Comparison of ENCODE assay signal across 8 mouse cellular contexts in the genomic region with DNA sequence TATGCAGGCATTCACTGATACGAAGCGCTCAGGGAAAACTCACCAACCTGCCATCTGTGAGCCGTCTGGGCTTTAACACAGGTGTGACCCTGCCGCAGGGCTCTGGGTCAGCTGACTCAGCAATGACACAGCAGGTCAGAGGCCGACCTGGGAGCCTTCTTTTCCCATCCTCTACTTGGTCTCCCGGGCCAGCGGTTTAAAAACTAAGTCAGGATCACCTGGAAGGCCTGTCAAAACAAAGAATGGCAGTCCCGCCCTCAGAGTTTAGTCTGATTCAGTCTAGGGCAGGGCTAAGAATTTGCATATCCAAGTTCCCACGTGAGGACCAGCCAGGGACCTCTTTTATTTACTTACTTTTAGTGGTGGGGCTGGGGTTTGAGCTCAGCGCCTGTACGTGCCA. TPM values are rescaled to one million over a fixed set of nuclear protein-coding genes. Genes with fewer than 3 reads are reported as not detected.
DNase-seq lines count a peak whose midpoint lies in the region; ATAC-seq and TF ChIP-seq lines count a peak whose summit lies in the region.
"Had no signal": no experiment of that assay in that cellular context is flagged by ENCODE, and none has a peak within 500 bp of the region (broad histone marks: within the 10 kb centered on the region; RNA-seq: fewer than 3 reads in every experiment).

No protein-coding gene starts in this region.

- H3K4me3 ChIP-seq in lung, embryonic 15.5 days, result no peak overlapping the region
- H3K4me3 ChIP-seq in embryonic facial prominence, embryonic 15.5 days (replicated peaks), result peak overlapping the region; percentile 35; the same call in 1 of the 2 replicates
- no peak overlapping the region for H3K4me3 ChIP-seq in thymus, adult 2 months (ENCODE audit: control insufficient read depth, insufficient read depth, low read length)

- TF ChIP-seq CTCF in thymus, adult 2 months (IDR thresholded peaks at IDR 0.05; ENCODE audit: borderline replicate concordance, control insufficient read depth, extremely low read depth, insufficient read depth, low read length, poor library complexity), result no peak

- no peaks in the 10 kb centered on the region for H3K36me3 ChIP-seq in lung, embryonic 15.5 days
- no peaks in the 10 kb centered on the region for H3K36me3 ChIP-seq in embryonic facial prominence, embryonic 15.5 days
- H3K36me3 ChIP-seq in thymus, adult 2 months (ENCODE audit: control insufficient read depth, insufficient read depth, low read length), result no peaks in the 10 kb centered on the region

- DNase-seq in lung, postnatal 4 days, result no peak
- peak; percentile 44 to 67 for DNase-seq in kidney, postnatal 25 days
- peak; percentile 30 for DNase-seq in thymus, adult 2 months
- DNase-seq in spleen, postnatal 10 days (ENCODE audit: low spot score in 2 of 2), result no peak

- H3K27me3 ChIP-seq in lung, embryonic 15.5 days, result peaks cover 60% of the 10 kb centered on the region
- peaks cover 52% of the 10 kb centered on the region for H3K27me3 ChIP-seq in embryonic facial prominence, embryonic 15.5 days
- 0 out of 2 replicates have a peak, but pooled peaks cover 5% of the 10 kb centered on the region for H3K27me3 ChIP-seq in thymus, adult 2 months (ENCODE audit: control insufficient read depth, insufficient read depth, low read length)

- H3K4me2 ChIP-seq in lung, embryonic 15.5 days, result peak overlapping the region; percentile 66; the same call in 1 of the 2 replicates
- H3K4me2 ChIP-seq in embryonic facial prominence, embryonic 15.5 days (replicated peaks), result peak overlapping the region; percentile 55

- H3K27ac ChIP-seq in lung, embryonic 15.5 days, result no peak overlapping the region
- 0 out of 2 replicates have a peak overlapping the region, but pooled peaks have one; percentile 31 for H3K27ac ChIP-seq in embryonic facial prominence, embryonic 15.5 days (replicated peaks)
- no peak overlapping the region for H3K27ac ChIP-seq in thymus, adult 2 months (ENCODE audit: control insufficient read depth, insufficient read depth, low read length)

- no peaks in the 10 kb centered on the region for H3K9me3 ChIP-seq in lung, embryonic 15.5 days
- H3K9me3 ChIP-seq in embryonic facial prominence, embryonic 15.5 days (replicated peaks), result no peaks in the 10 kb centered on the region

- peaks cover 64% of the 10 kb centered on the region for H3K4me1 ChIP-seq in lung, embryonic 15.5 days
- H3K4me1 ChIP-seq in embryonic facial prominence, embryonic 15.5 days, result peaks cover 74% of the 10 kb centered on the region
- peaks cover 59% of the 10 kb centered on the region for H3K4me1 ChIP-seq in thymus, adult 2 months (replicated peaks; ENCODE audit: control insufficient read depth, insufficient read depth, low read length)

- H3K9ac ChIP-seq in lung, embryonic 15.5 days, result no peak overlapping the region
- H3K9ac ChIP-seq in embryonic facial prominence, embryonic 15.5 days, result no peak overlapping the region

- no peak for TF ChIP-seq POLR2A in thymus, adult 2 months (IDR thresholded peaks at IDR 0.05; ENCODE audit: control insufficient read depth, extremely low read depth, insufficient read depth, low read length, poor library complexity)

- WGBS in lung, embryonic 15.5 days, result 6% methylated on average over 11 of the region's 11 CpGs
- WGBS in embryonic facial prominence, embryonic 15.5 days, result 11% methylated on average over 11 of the region's 11 CpGs
- 4% methylated on average over 11 of the region's 11 CpGs for WGBS in thymus, adult 2 months

- no peak for ATAC-seq in lung, embryonic 15.5 days (ENCODE audit: borderline replicate concordance, extremely low read depth, low FRiP score, low TSS enrichment)
- ATAC-seq in embryonic facial prominence, embryonic 15.5 days (ENCODE audit: insufficient number of reproducible peaks, low FRiP score, low TSS enrichment, low read depth), result no peak
- ATAC-seq in cerebellum, adult (ENCODE audit: insufficient number of reproducible peaks, low FRiP score, low TSS enrichment), result no peak
- ATAC-seq: activated CD4-positive, CD25-positive, alpha-beta regulatory T cell, adult 4 months had no signal

RNA-seq across cellular contexts. Expression of gene Grhl3, which starts 4.2 kb away (rescaled TPM):
- 4.3 and 4.8 TPM in 2 replicates for polyA plus RNA-seq in lung, embryonic 15.5 days (2015; fragmentation: Nextera tagmentation; extraction: Ambion mirVana)
- polyA plus RNA-seq in embryonic facial prominence, embryonic 15.5 days (2015; fragmentation: Nextera tagmentation; extraction: Ambion mirVana), result 26.8 and 35.5 TPM in 2 replicates
- 0.47 and 0.80 TPM in 2 replicates for polyA plus RNA-seq in thymus, adult 2 months (2012; rRNA removed)
- polyA plus RNA-seq: activated CD4-positive, CD25-positive, alpha-beta regulatory T cell, adult 4 months had no signal

Comparison
In these comparisons a context has a peak if more than half of its experiments do, and no peak if none do; other contexts are left out.
1. DNase-seq: peak in kidney, postnatal 25 days (2 of 2) and thymus, adult 2 months (single experiment); none in lung, postnatal 4 days (0 of 2) and spleen, postnatal 10 days (0 of 2).